Mouse (Mus musculus) gastrocnemius, postnatal 4 days (tissue): ENCODE results near the gene Acot12. TPM values are rescaled to one million over a fixed set of nuclear protein-coding genes. Genes with fewer than 3 reads are reported as not detected.

Source experiments
- DNase-seq, 2 experiments: peaks; one replicate each; pipeline ENCODE4 v3.0.0; 2021 to 2022; ENCODE audit warnings: low spot score in 2 of 2, mixed read lengths in 2 of 2
- microRNA-seq: library from miRNA; unstranded; fragments of <30 nt; microRNA quantifications from one replicate; pipeline ENCODE4 v1.2.0, GENCODE M21; 2021
- total RNA-seq, 2 experiments: library from RNA; stranded (reverse); gene quantifications; 2 replicates each; pipeline ENCODE4 v1.2.3; 2021

Gene Acot12
- total RNA-seq, 2 experiments from 2014 or later, result 0.18 TPM; not detected in 1

DNA sequence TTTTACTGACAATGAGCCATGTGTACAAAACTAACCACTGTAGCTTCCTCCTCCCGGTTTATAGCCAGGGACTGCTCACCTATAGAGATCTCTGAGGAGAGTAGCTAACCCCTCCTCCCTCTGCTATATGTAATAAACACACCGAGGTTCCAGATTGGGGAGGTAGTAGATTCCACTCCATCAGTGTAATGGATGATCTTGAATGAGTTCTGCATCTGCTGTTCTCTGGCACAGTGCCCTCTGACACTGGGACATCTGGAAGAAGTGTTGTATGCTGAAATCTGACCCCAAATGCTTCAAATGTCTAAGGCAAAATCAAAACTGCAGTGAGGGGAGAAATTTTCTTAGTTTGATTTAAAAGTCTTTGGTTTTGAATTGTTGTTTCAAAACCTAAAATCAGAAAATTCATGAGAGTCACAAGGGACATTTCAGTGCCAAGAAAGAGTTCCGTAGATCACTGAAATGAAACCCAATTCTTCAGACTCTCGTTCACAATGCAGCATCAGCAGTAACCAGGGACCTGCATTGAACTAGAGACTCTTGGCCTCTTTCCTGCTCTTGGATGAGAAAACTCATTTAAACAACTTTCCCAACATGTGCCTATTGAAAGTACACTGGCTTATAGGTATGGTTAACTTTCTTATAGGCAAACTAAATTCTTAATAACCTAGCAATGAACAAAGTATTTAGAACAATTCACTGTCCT lies 83.7 kb downstream of the Acot12 start:
- peak; percentile 44 to 79 for DNase-seq

DNA sequence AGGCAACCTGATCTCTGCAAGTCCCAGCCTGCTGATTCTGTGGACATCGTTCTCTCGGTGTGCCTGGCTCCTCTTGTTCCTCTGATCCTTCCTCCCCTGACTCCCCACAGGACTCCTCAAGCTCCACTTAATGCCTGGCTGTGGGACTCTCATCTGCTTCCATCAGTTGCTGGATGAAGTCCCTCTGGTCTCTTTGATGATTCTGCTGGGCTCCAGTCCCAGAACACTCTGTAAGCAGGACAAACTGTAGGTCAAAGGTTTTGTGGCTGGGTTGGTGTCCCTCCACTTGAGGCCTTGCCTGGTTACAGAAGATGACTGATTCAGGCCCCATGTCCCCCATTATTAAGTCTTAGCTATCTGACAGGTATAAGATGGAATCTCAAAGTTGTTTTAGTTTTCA lies 84.8 kb downstream of the Acot12 start:
- no peak for DNase-seq

GRCm38 (mm10) chr13:91827876-91828275 lies 86.6 kb downstream of the Acot12 start:
- DNase-seq, result no peak

Small RNA genes within 50 kb of the gene (microRNA-seq; reads per million reads assigned to microRNA genes)
- not detected for gene Gm27656

Other genes with a start within 250 kb of the Acot12 start
- 10 to 100 TPM; 20.6 to 21.7 TPM for gene Zcchc9, start 66.2 kb downstream of the Acot12 start, total RNA-seq
- gene Ckmt2, start 135.4 kb downstream of the Acot12 start, total RNA-seq, result 100 to 1,000 TPM; 168 to 176 TPM